Mouse (Mus musculus): Measurements from ENCODE around the gene Gm28230.

The Gm28230 gene

GRCm38 (mm10) chr2:74726551-74726950, at the start of gene Gm28230:
Gene Gm28230, plus strand, starts transcription at chr2:74726728.
- no peak for DNase-seq (ENCODE audit: low read depth, low spot score)

GRCm38 (mm10) chr2:74677106-74677505, 49.4 kb upstream of the Gm28230 start:
- DNase-seq (ENCODE audit: low read depth, low spot score): no peak

- DNase-seq (ENCODE audit: low read depth, low spot score): no peak
Observed at GRCm38 (mm10) chr2:74678891-74679595, 47.5 kb upstream of the Gm28230 start, which contains the start of gene Hoxd11. Gene Hoxd11, plus strand, starts transcription at chr2:74679557.

GRCm38 (mm10) chr2:74679596-74679971, 46.9 kb upstream of the Gm28230 start:
- no peak for DNase-seq (ENCODE audit: low read depth, low spot score)

- no peak for DNase-seq (ENCODE audit: low read depth, low spot score)
Observed at GRCm38 (mm10) chr2:74679980-74680379, 46.5 kb upstream of the Gm28230 start.

GRCm38 (mm10) chr2:74680561-74681398, 45.7 kb upstream of the Gm28230 start:
- no peak for DNase-seq (ENCODE audit: low read depth, low spot score)

- DNase-seq (ENCODE audit: low read depth, low spot score): no peak
Observed at GRCm38 (mm10) chr2:74681594-74682531, 44.7 kb upstream of the Gm28230 start.

- no peak for DNase-seq (ENCODE audit: low read depth, low spot score)
Observed at GRCm38 (mm10) chr2:74682796-74683195, 43.7 kb upstream of the Gm28230 start.

- DNase-seq (ENCODE audit: low read depth, low spot score): no peak
Observed at GRCm38 (mm10) chr2:74683471-74683951, 43.0 kb upstream of the Gm28230 start.

GRCm38 (mm10) chr2:74684106-74684505, 42.4 kb upstream of the Gm28230 start:
- no peak for DNase-seq (ENCODE audit: low read depth, low spot score)

- DNase-seq (ENCODE audit: low read depth, low spot score): no peak
Observed at GRCm38 (mm10) chr2:74685059-74685603, 41.4 kb upstream of the Gm28230 start.

- peak; percentile 78 for DNase-seq (ENCODE audit: low read depth, low spot score)
Observed at GRCm38 (mm10) chr2:74686301-74686987, 40.1 kb upstream of the Gm28230 start.

- no peak for DNase-seq (ENCODE audit: low read depth, low spot score)
Observed at GRCm38 (mm10) chr2:74686988-74687697, 39.4 kb upstream of the Gm28230 start.

- DNase-seq (ENCODE audit: low read depth, low spot score): no peak
Observed at GRCm38 (mm10) chr2:74687698-74688555, 38.6 kb upstream of the Gm28230 start.

GRCm38 (mm10) chr2:74688795-74689573, 37.5 kb upstream of the Gm28230 start:
- DNase-seq (ENCODE audit: low read depth, low spot score): no peak

- no peak for DNase-seq (ENCODE audit: low read depth, low spot score)
Observed at GRCm38 (mm10) chr2:74689574-74690337, 36.8 kb upstream of the Gm28230 start.

- no peak for DNase-seq (ENCODE audit: low read depth, low spot score)
Observed at GRCm38 (mm10) chr2:74690338-74690716, 36.2 kb upstream of the Gm28230 start.
